Mouse (Mus musculus) small intestine, adult 2 months (tissue): ENCODE measurements around the gene Htr1d. TPM values are rescaled to one million over a fixed set of nuclear protein-coding genes. Genes with fewer than 3 reads are reported as not detected.
A peak's percentile ranks its signal among the peaks of the same experiment; 100 is the strongest.

ENCODE experiments used
- H3K27ac ChIP-seq: fragments of 200-500 bp; 2 replicates; pipeline ENCODE4 v1.5.1; 2012; ENCODE audit warnings: low read depth, low read length, control low read depth, inconsistent platforms; ENCODE audit not compliant: insufficient read depth
- H3K27me3 ChIP-seq: fragments of 200-500 bp; 2 replicates; pipeline ENCODE4 v1.6.1; 2012; ENCODE audit warnings: mild to moderate bottlenecking, moderate library complexity, low read length, inconsistent platforms; ENCODE audit not compliant: control insufficient read depth, insufficient read depth
- H3K36me3 ChIP-seq: fragments of 200-500 bp; 2 replicates; pipeline ENCODE4 v1.6.1; 2012; ENCODE audit warnings: mild to moderate bottlenecking, low read length, control low read depth, inconsistent platforms; ENCODE audit not compliant: control insufficient read depth, insufficient read depth
- H3K4me1 ChIP-seq: fragments of 200-500 bp; 2 replicates; pipeline ENCODE4 v1.6.1; 2012; ENCODE audit warnings: low read length, inconsistent platforms, mixed read lengths; ENCODE audit not compliant: control insufficient read depth, insufficient read depth, insufficient read length
- H3K4me3 ChIP-seq: fragments of 200-500 bp; 2 replicates; pipeline ENCODE4 v1.5.1; 2012; ENCODE audit warnings: low read depth, mild to moderate bottlenecking, control low read depth, inconsistent platforms, low read length, moderate library complexity
- CTCF ChIP-seq: fragments of 200-500 bp; IDR thresholded peaks from 2 replicates; pipeline ENCODE4 v1.5.1; 2012; ENCODE audit warnings: low read depth, mild to moderate bottlenecking, control low read depth, inconsistent platforms, low read length, moderate library complexity, mixed read lengths; ENCODE audit not compliant: insufficient replicate concordance, insufficient read length; ENCODE audit errors: extremely low read depth
- POLR2A ChIP-seq: fragments of 200-500 bp; IDR thresholded peaks from 2 replicates; pipeline ENCODE4 v1.6.1; 2012; ENCODE audit warnings: low read depth, mild to moderate bottlenecking, control low read depth, inconsistent platforms, low read length, moderate library complexity
- WGBS: fragments of 180-500 bp; shearing (Covaris S2); methylation state at CpG from one replicate; pipeline ENCODE4 v1.1.7; 2018; 5-methylcytosine and 5-hydroxymethylcytosine counted together
- polyA plus RNA-seq: library from polyadenylated mRNA; depleted of rRNA; stranded (reverse); fragments of >200 nt; gene quantifications from 2 replicates; pipeline ENCODE4 v1.2.3, GENCODE M21; 2012

Htr1d gene
- polyA plus RNA-seq, 1 experiment, result 0.23 TPM

DNA sequence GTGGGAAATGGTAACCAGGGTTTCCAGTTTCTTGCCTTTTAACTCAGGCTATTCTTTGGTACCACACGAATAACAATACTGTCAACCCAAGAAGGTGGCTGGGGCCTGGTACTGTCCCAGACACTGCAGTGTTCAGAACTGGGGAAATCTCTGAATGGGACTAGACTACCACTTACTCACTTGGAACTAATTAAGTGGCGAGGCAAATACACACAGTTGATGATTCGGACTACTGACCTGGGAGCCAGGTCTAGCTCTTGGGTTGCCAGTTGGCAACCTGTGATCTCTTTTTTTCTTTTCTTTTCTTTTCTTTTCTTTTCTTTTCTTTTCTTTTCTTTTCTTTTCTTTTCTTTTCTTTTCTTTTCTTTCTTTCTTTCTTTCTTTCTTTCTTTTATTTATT is 29.0 kb downstream of the Htr1d start:
- peaks cover 24% of the 10 kb centered on the region; the same call in 1 of the 2 replicates for H3K4me1 ChIP-seq
- no peaks in the 10 kb centered on the region for H3K36me3 ChIP-seq
- no peak overlapping the region for H3K4me3 ChIP-seq
- no peaks in the 10 kb centered on the region for H3K27me3 ChIP-seq
- 58% methylated on average over 3 of the region's 3 CpGs for WGBS
- peak overlapping the region; percentile 94 for H3K27ac ChIP-seq
- no peak for TF ChIP-seq CTCF
- TF ChIP-seq POLR2A, result no peak

DNA sequence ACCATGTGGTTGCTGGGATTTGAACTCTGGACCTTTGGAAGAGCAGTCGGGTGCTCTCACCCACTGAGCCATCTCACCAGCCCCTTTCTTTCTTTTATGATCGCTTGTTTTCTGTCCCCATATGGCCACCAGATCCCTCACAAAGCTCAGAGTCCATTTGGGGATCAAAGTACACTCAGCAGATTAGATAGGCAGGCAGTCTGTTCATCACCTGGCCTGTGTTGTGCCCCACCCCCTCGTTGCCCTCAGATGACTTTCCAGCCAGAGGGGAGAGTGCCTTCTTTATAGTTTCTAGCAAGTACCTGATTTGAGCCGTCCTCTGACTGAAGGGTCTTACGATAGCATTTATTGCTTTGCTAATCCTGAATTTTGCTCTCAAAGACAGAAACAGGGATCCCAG is 29.5 kb downstream of the Htr1d start:
- no peaks in the 10 kb centered on the region for H3K36me3 ChIP-seq
- WGBS, result 30% methylated on average over 5 of the region's 5 CpGs
- H3K27me3 ChIP-seq, result no peaks in the 10 kb centered on the region
- H3K4me3 ChIP-seq, result no peak overlapping the region
- TF ChIP-seq POLR2A (no peak), CTCF (no peak)
- peaks cover 24% of the 10 kb centered on the region; the same call in 1 of the 2 replicates for H3K4me1 ChIP-seq
- peak overlapping the region; percentile 86 for H3K27ac ChIP-seq

DNA sequence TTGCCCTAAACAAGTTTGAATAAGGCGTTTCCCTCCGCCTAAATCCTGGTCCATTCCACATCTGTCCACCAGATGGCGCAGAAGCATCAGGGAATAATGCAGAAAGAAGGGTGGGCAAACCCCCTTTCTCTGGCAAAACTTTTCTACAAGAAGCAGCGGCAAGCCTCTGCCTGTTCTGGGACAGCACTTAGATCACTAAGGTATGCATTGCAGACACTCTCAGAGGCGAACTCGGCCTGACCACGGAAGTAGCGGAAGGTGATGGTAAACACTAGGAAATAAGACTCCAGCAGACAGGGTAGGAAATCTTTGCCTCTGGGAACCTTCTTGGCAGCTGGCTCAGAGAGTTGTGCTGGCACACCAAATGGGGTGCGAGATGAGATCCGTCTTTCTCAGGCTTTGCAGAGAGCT is 31.5 kb downstream of the Htr1d start:
- H3K36me3 ChIP-seq, result no peaks in the 10 kb centered on the region
- TF ChIP-seq POLR2A (no peak), CTCF (peak; percentile 97; the same call in 1 of the 2 replicates)
- H3K4me3 ChIP-seq, result peak overlapping the region; percentile 44
- H3K27me3 ChIP-seq, result no peaks in the 10 kb centered on the region
- WGBS, result 8% methylated on average over 10 of the region's 10 CpGs
- H3K4me1 ChIP-seq, result peaks cover 24% of the 10 kb centered on the region; the same call in 1 of the 2 replicates
- no peak overlapping the region for H3K27ac ChIP-seq

DNA sequence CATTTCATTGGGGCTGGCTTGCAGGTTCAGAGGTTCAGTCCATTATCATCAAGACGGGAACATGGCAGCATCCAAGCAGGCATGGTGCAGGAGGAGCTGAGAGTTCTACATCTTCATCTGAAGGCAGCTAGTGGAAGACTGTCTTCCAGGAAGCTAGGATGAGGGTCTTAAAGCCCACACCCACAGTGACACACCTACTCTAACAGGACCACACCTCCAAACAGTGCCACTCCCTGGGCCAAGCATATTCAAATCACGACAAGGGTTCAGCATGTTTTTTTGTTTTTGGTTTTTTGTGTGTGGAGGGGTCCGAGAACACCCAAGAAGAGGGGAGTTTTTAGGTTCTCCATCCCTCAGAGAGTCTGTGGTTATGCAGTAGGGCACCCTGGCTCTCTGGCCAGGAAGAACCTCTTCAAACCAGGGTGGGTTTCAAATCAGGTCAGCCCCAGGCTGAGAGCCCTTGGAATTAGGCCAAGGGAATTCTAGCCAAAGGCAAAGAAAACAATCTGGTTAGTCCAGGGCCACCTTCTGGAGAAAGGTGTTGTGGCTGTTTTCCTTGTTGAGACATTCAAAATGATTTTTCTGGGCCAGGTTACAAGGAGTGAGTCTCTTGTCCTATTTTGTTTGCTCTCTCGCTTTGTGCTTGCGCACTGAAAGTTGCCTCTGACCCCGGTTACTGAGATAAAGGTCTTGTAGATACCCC is 33.3 kb downstream of the Htr1d start:
- WGBS, result 89% methylated on average over 6 of the region's 6 CpGs
- H3K4me3 ChIP-seq, result no peak overlapping the region
- no peak overlapping the region for H3K27ac ChIP-seq
- H3K36me3 ChIP-seq, result no peaks in the 10 kb centered on the region
- H3K27me3 ChIP-seq, result no peaks in the 10 kb centered on the region
- no peak for TF ChIP-seq CTCF
- H3K4me1 ChIP-seq, result peaks cover 22% of the 10 kb centered on the region; the same call in 1 of the 2 replicates

DNA sequence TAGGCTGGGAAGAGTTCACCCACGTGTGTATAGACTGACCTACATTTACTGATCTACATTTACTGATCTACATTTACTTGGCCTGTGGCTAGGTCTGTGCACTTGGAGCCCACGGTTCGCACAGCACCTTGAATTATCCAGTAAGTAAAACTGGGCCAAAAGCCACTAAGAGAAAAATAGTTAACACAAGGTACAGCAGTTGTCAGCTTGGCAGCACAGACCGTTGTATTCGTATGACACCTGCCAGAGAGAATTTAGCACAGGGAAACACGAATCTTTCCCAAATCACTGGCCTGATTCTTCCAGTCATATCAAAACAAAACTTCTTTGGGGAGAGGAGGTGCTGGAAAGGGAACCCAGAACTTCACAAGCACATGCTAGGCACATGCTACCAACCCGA is 35.0 kb downstream of the Htr1d start:
- Histone ChIP-seq H3K4me3 (no peak overlapping the region), H3K27me3 (no peaks in the 10 kb centered on the region), H3K36me3 (no peaks in the 10 kb centered on the region), H3K4me1 (peaks cover 17% of the 10 kb centered on the region; the same call in 1 of the 2 replicates), H3K27ac (no peak overlapping the region)
- TF ChIP-seq POLR2A (no peak), CTCF (no peak)
- WGBS, result 85% methylated on average over 7 of the region's 7 CpGs

DNA sequence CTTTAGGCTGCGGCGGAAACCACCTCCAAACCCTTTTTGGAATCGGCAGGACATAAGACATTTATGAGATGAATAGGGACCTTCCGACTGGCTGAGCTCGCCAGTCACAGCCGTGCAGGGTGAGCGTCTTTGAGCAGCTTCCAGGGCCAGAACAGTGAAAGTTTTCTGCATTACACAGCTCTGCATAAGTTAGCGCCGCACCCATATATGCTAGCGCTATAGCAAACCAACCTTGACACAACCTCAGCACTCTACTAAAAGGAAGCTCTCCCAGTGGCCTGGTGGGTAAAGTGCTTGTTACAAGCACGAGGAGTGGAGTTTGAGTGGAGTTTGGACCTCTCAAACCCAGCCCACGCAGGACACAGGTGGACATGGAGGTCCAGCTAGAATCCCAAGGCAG is 35.9 kb downstream of the Htr1d start:
- TF ChIP-seq CTCF, result no peak
- no peak for TF ChIP-seq POLR2A
- no peak overlapping the region for H3K4me3 ChIP-seq
- peaks cover 17% of the 10 kb centered on the region; the same call in 1 of the 2 replicates for H3K4me1 ChIP-seq
- H3K27ac ChIP-seq, result no peak overlapping the region
- no peaks in the 10 kb centered on the region for H3K27me3 ChIP-seq
- H3K36me3 ChIP-seq, result no peaks in the 10 kb centered on the region
- WGBS, result 74% methylated on average over 12 of the region's 12 CpGs

DNA sequence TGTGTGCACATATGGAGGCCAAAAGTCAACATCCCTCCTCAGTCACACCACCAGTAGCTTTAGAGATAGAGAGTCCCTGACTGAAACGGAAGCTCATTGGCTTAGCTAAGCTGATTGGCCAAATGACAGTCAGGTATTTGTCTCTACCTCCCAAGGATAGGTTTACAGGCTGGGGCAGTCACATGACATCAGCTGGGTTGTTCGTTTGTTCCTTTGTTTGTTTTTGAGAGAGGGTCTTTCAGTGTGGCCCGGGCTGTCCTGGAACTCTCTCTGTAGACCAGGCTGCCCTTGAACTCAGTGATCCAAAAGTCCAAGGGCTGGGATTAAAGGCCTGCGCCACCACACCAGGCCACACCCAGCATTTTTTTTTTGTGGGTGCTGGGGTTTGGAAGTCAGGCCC is 37.9 kb downstream of the Htr1d start:
- H3K27ac ChIP-seq, result peak overlapping the region; percentile 88
- H3K27me3 ChIP-seq, result no peaks in the 10 kb centered on the region
- no peak for TF ChIP-seq POLR2A
- no peak for TF ChIP-seq CTCF
- WGBS, result 62% methylated on average over 4 of the region's 4 CpGs
- H3K4me3 ChIP-seq, result no peak overlapping the region
- no peaks in the 10 kb centered on the region for H3K36me3 ChIP-seq
- peaks cover 31% of the 10 kb centered on the region for H3K4me1 ChIP-seq
